Comparison of ENCODE assay signal across 24 mouse cellular contexts in the genomic region with DNA sequence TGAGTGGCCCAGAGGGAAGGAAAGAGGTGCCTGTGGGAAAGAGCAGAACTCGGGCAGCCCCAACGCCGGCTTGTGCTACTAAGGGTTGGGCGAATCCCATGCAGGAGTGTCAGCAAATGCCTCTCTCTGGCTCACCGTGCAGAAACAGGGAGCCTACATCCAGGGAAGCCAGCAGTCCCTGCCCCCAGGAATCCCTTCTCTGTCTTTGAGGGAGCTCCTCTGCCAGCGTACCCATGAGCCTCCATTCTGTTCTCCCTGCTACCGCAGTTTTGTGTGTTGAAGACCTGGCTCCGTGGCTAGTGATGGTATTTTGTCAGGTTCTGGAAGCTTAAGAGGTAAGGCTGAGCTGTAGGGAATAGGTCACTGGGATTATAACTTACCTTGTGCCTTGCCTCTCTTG. TPM values are rescaled to one million over a fixed set of nuclear protein-coding genes. Genes with fewer than 3 reads are reported as not detected.
DNase-seq lines count a peak whose midpoint lies in the region; ATAC-seq and TF ChIP-seq lines count a peak whose summit lies in the region.
"Had no signal": no experiment of that assay in that cellular context is flagged by ENCODE, and none has a peak within 500 bp of the region (broad histone marks: within the 10 kb centered on the region; RNA-seq: fewer than 3 reads in every experiment).

No protein-coding gene starts in this region.

- peaks cover 26% of the 10 kb centered on the region for H3K4me1 ChIP-seq in hindbrain, embryonic 10.5 days (replicated peaks)
- H3K4me1 ChIP-seq in hindbrain, embryonic 12.5 days, result peaks cover 10% of the 10 kb centered on the region
- peaks cover 34% of the 10 kb centered on the region for H3K4me1 ChIP-seq in midbrain, embryonic 10.5 days
- peaks cover 5% of the 10 kb centered on the region; the same call in 1 of the 2 replicates for H3K4me1 ChIP-seq in midbrain, postnatal 0 days (ENCODE audit: insufficient read depth, low read length)

- H3K27me3 ChIP-seq in hindbrain, embryonic 10.5 days (ENCODE audit: insufficient read depth, poor library complexity, severe bottlenecking), result no peaks in the 10 kb centered on the region
- no peaks in the 10 kb centered on the region for H3K27me3 ChIP-seq in hindbrain, embryonic 12.5 days
- no peaks in the 10 kb centered on the region for H3K27me3 ChIP-seq in midbrain, embryonic 10.5 days (ENCODE audit: low read depth, poor library complexity, severe bottlenecking)
- H3K27me3 ChIP-seq in midbrain, postnatal 0 days (ENCODE audit: insufficient read depth, low read length), result no peaks in the 10 kb centered on the region
- H3K27me3 ChIP-seq: CH12.LX; embryonic facial prominence, embryonic 12.5 days; forebrain, embryonic 13.5 days; forebrain, embryonic 15.5 days; Patski had no signal

- 87% methylated on average over 8 of the region's 8 CpGs for WGBS in hindbrain, embryonic 10.5 days
- WGBS in hindbrain, embryonic 12.5 days, result 89% methylated on average over 8 of the region's 8 CpGs
- WGBS in midbrain, embryonic 10.5 days, result 90% methylated on average over 8 of the region's 8 CpGs
- 90% methylated on average over 8 of the region's 8 CpGs for WGBS in midbrain, postnatal 0 days

- H3K27ac ChIP-seq in hindbrain, embryonic 10.5 days, result 0 out of 2 replicates have a peak overlapping the region, but pooled peaks have one; percentile 12
- H3K27ac ChIP-seq in hindbrain, embryonic 12.5 days, result no peak overlapping the region
- H3K27ac ChIP-seq in midbrain, embryonic 10.5 days (replicated peaks), result 0 out of 2 replicates have a peak overlapping the region, but pooled peaks have one; percentile 1
- H3K27ac ChIP-seq in midbrain, postnatal 0 days (ENCODE audit: low read depth, low read length), result no peak overlapping the region
- H3K27ac ChIP-seq: embryonic facial prominence, embryonic 12.5 days; forebrain, embryonic 13.5 days; forebrain, embryonic 15.5 days had no signal

- TF ChIP-seq CTCF in midbrain, postnatal 0 days (IDR thresholded peaks at IDR 0.05), result no peak

- H3K4me2 ChIP-seq in hindbrain, embryonic 12.5 days (replicated peaks), result no peak overlapping the region
- H3K4me2 ChIP-seq in midbrain, postnatal 0 days (ENCODE audit: low read depth, low read length, poor library complexity, severe bottlenecking), result no peak overlapping the region
- H3K4me2 ChIP-seq: embryonic facial prominence, embryonic 12.5 days; forebrain, embryonic 13.5 days; forebrain, embryonic 15.5 days had no signal

- no peak overlapping the region for H3K9ac ChIP-seq in hindbrain, embryonic 12.5 days
- H3K9ac ChIP-seq in midbrain, postnatal 0 days (replicated peaks; ENCODE audit: low read length, poor library complexity, severe bottlenecking), result no peak overlapping the region
- H3K9ac ChIP-seq: embryonic facial prominence, embryonic 12.5 days; forebrain, embryonic 15.5 days had no signal

- no peaks in the 10 kb centered on the region for H3K36me3 ChIP-seq in hindbrain, embryonic 10.5 days
- no peaks in the 10 kb centered on the region for H3K36me3 ChIP-seq in hindbrain, embryonic 12.5 days
- no peaks in the 10 kb centered on the region for H3K36me3 ChIP-seq in midbrain, embryonic 10.5 days
- no peaks in the 10 kb centered on the region for H3K36me3 ChIP-seq in midbrain, postnatal 0 days (ENCODE audit: insufficient read depth, low read length)
- H3K36me3 ChIP-seq: embryonic facial prominence, embryonic 10.5 days; embryonic facial prominence, embryonic 12.5 days; forebrain, embryonic 15.5 days; G1E had no signal

- ATAC-seq in hindbrain, embryonic 12.5 days (ENCODE audit: low FRiP score), result no peak
- ATAC-seq in midbrain, postnatal 0 days (ENCODE audit: low FRiP score), result no peak
- ATAC-seq: activated CD4-positive, CD25-positive, alpha-beta regulatory T cell, adult 4 months; CD4-positive, CD25-positive, alpha-beta regulatory T cell, adult 4 months; forebrain, embryonic 13.5 days; forebrain, embryonic 15.5 days; Patski had no signal

- no peaks in the 10 kb centered on the region for H3K9me3 ChIP-seq in hindbrain, embryonic 10.5 days
- no peaks in the 10 kb centered on the region for H3K9me3 ChIP-seq in hindbrain, embryonic 12.5 days (replicated peaks)
- H3K9me3 ChIP-seq in midbrain, embryonic 10.5 days (replicated peaks), result no peaks in the 10 kb centered on the region
- no peaks in the 10 kb centered on the region for H3K9me3 ChIP-seq in midbrain, postnatal 0 days (ENCODE audit: low read length)
- H3K9me3 ChIP-seq: embryonic facial prominence, embryonic 10.5 days; embryonic facial prominence, embryonic 12.5 days; forebrain, embryonic 13.5 days; forebrain, embryonic 15.5 days had no signal

- peak; percentile 64 for DNase-seq in heart, adult 11 months
- no peak for DNase-seq in heart, postnatal 25 days (ENCODE audit: low spot score)
- no peak for DNase-seq in hindbrain, embryonic 10.5 days (ENCODE audit: low spot score)
- DNase-seq in midbrain, embryonic 10.5 days (ENCODE audit: low spot score), result no peak
- no peak for DNase-seq in midbrain, postnatal 0 days (ENCODE audit: low spot score)
- DNase-seq: adrenal gland, adult 8-10 months; adrenal gland, postnatal 14 days; adrenal gland, postnatal 36 days; B cell, adult 2 months; cerebellum, adult 11-12 months; cerebellum, adult 2 months; cerebellum, adult 9-10 months; cerebellum, postnatal 10 days; cerebellum, postnatal 25 days had no signal

- no peak overlapping the region for H3K4me3 ChIP-seq in hindbrain, embryonic 10.5 days
- no peak overlapping the region for H3K4me3 ChIP-seq in hindbrain, embryonic 12.5 days
- no peak overlapping the region for H3K4me3 ChIP-seq in midbrain, embryonic 10.5 days
- H3K4me3 ChIP-seq in midbrain, postnatal 0 days (ENCODE audit: low read depth, low read length), result no peak overlapping the region
- H3K4me3 ChIP-seq: embryonic facial prominence, embryonic 10.5 days; embryonic facial prominence, embryonic 12.5 days; forebrain, embryonic 13.5 days; forebrain, embryonic 15.5 days had no signal

- intact Hi-C loops in heart, postnatal 25 days (cut with DNase I), result no loop called here

RNA-seq across cellular contexts. Expression of a gene that starts 33.0 kb away (rescaled TPM):
- total RNA-seq in heart, postnatal 25 days (2021), result 1 to 10 TPM; 5.2 to 7.0 TPM
- 5.0 and 5.9 TPM in 2 replicates for polyA plus RNA-seq in hindbrain, embryonic 10.5 days (2016; fragmentation: Nextera tagmentation; extraction: Ambion mirVana)
- 8.0 and 9.1 TPM in 2 replicates for polyA plus RNA-seq in hindbrain, embryonic 12.5 days (2016; fragmentation: Nextera tagmentation; extraction: Ambion mirVana)
- 4.3 and 4.4 TPM in 2 replicates for polyA plus RNA-seq in midbrain, embryonic 10.5 days (2016; fragmentation: Nextera tagmentation; extraction: Ambion mirVana)
- total RNA-seq in midbrain, postnatal 0 days (2014; rRNA removed), result 21.8 and 22.4 TPM in 2 replicates
- polyA plus RNA-seq in midbrain, postnatal 0 days (2015; fragmentation: Nextera tagmentation; extraction: Ambion mirVana), result 17.4 and 20.1 TPM in 2 replicates
- polyA plus RNA-seq: G1E had no signal

RNA-seq across cellular contexts. Expression of a gene that starts 33.2 kb away (rescaled TPM):
- total RNA-seq in heart, postnatal 25 days (2021), result 1 to 10 TPM; 2.3 to 2.5 TPM
- polyA plus RNA-seq in hindbrain, embryonic 10.5 days (2016; fragmentation: Nextera tagmentation; extraction: Ambion mirVana), result 3.4 and 3.5 TPM in 2 replicates
- 2.7 and 3.5 TPM in 2 replicates for polyA plus RNA-seq in hindbrain, embryonic 12.5 days (2016; fragmentation: Nextera tagmentation; extraction: Ambion mirVana)
- 4.6 and 4.9 TPM in 2 replicates for polyA plus RNA-seq in midbrain, embryonic 10.5 days (2016; fragmentation: Nextera tagmentation; extraction: Ambion mirVana)
- total RNA-seq in midbrain, postnatal 0 days (2014; rRNA removed), result 8.8 and 10.4 TPM in 2 replicates
- polyA plus RNA-seq in midbrain, postnatal 0 days (2015; fragmentation: Nextera tagmentation; extraction: Ambion mirVana), result 7.0 and 8.1 TPM in 2 replicates

Comparison
In these comparisons a context has a peak if more than half of its experiments do, and no peak if none do; other contexts are left out.
1. H3K27ac ChIP-seq: peak in hindbrain, embryonic 10.5 days (single experiment) and midbrain, embryonic 10.5 days (single experiment); none in hindbrain, embryonic 12.5 days (single experiment) and midbrain, postnatal 0 days (single experiment).